ENCODE assay signal across 15 mouse cellular contexts in the genomic region with DNA sequence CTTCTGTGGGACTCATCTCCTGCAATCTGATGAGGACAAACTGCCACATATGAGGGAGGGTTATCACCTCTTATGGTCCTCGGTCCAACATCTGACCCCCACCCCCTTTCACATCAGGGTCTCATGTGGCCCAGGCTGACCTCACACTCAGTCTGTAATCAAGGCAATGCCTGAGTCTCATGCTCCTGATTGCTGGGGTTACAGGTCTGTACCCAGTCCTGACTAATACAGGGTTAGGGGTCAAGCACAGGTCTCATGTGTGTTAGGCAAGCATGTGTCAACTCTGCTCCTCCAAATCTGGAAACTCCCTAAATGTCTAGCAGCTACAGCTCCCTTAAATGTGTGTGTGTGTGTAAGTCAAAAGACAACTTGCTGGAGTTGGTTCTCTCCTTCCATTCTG.
A peak's percentile ranks its signal among the peaks of the same experiment; 100 is the strongest.
DNase-seq lines count a peak whose midpoint lies in the region; ATAC-seq and TF ChIP-seq lines count a peak whose summit lies in the region.
"Had no signal": no experiment of that assay in that cellular context is flagged by ENCODE, and none has a peak within 500 bp of the region (broad histone marks: within the 10 kb centered on the region; RNA-seq: fewer than 3 reads in every experiment).

No protein-coding gene starts in this region.

- no peak for DNase-seq in gastrocnemius, adult 2 months
- DNase-seq in gastrocnemius, adult 8-10 months (ENCODE audit: low spot score in 2 of 2), result no peak
- no peak for DNase-seq in kidney, postnatal 14 days
- peak; percentile 30 for DNase-seq in 3T3-L1 (ENCODE audit: low read depth, low spot score)
- DNase-seq in limb, embryonic 11.5 days (ENCODE audit: low spot score), result no peak
- no peak for DNase-seq in urinary bladder, postnatal 36 days (ENCODE audit: low spot score in 2 of 2)
- DNase-seq in thymus, postnatal 14 days, result no peak
- DNase-seq: gastrocnemius, postnatal 36 days; layer of hippocampus, adult 9-11 months; thymus, adult 2 months had no signal

- WGBS in kidney, embryonic 16.5 days, result 76% methylated on average over 1 of the region's 1 CpGs
- 87% methylated on average over 1 of the region's 1 CpGs for WGBS in limb, embryonic 11.5 days

- no peak overlapping the region for H3K4me2 ChIP-seq in kidney, embryonic 16.5 days (replicated peaks; ENCODE audit: low read depth, low read length)
- H3K4me2 ChIP-seq in limb, embryonic 11.5 days (ENCODE audit: low read depth, severe bottlenecking), result no peak overlapping the region
- H3K4me2 ChIP-seq: hindbrain, embryonic 15.5 days; liver, embryonic 15.5 days had no signal

- TF ChIP-seq CTCF in gastrocnemius, adult 2 months (IDR thresholded peaks at IDR 0.05), result no peak

- H3K36me3 ChIP-seq in kidney, embryonic 16.5 days (ENCODE audit: insufficient read depth, low read length), result no peaks in the 10 kb centered on the region
- no peaks in the 10 kb centered on the region for H3K36me3 ChIP-seq in limb, embryonic 11.5 days (ENCODE audit: control insufficient read depth, insufficient read depth, low read length)
- H3K36me3 ChIP-seq: forebrain, embryonic 10.5 days; hindbrain, embryonic 15.5 days; liver, embryonic 15.5 days had no signal

- 0 out of 2 replicates have a peak overlapping the region, but pooled peaks have one; percentile 13 for H3K27ac ChIP-seq in gastrocnemius, adult 2 months
- H3K27ac ChIP-seq in kidney, embryonic 16.5 days (ENCODE audit: low read length), result 0 out of 2 replicates have a peak overlapping the region, but pooled peaks have one; percentile 5
- H3K27ac ChIP-seq in limb, embryonic 11.5 days (replicated peaks; ENCODE audit: low read depth, low read length), result no peak overlapping the region
- H3K27ac ChIP-seq: forebrain, embryonic 10.5 days; hindbrain, embryonic 15.5 days; liver, embryonic 15.5 days had no signal

- no peaks in the 10 kb centered on the region for H3K27me3 ChIP-seq in kidney, embryonic 16.5 days (ENCODE audit: insufficient read depth, low read length)
- no peaks in the 10 kb centered on the region for H3K27me3 ChIP-seq in limb, embryonic 11.5 days (ENCODE audit: control insufficient read depth, insufficient read depth, low read length)
- H3K27me3 ChIP-seq: hindbrain, embryonic 15.5 days; liver, embryonic 15.5 days had no signal

- no peak overlapping the region for H3K4me3 ChIP-seq in gastrocnemius, adult 2 months
- no peak overlapping the region for H3K4me3 ChIP-seq in kidney, embryonic 16.5 days (ENCODE audit: low read length)
- no peak overlapping the region for H3K4me3 ChIP-seq in limb, embryonic 11.5 days (ENCODE audit: low read depth, low read length)
- H3K4me3 ChIP-seq: forebrain, embryonic 10.5 days; hindbrain, embryonic 15.5 days; liver, embryonic 15.5 days had no signal

- no peak overlapping the region for H3K9ac ChIP-seq in kidney, embryonic 16.5 days (replicated peaks; ENCODE audit: low read length)
- H3K9ac ChIP-seq in limb, embryonic 11.5 days (ENCODE audit: low read length), result no peak overlapping the region
- H3K9ac ChIP-seq: hindbrain, embryonic 15.5 days; liver, embryonic 15.5 days had no signal

- intact Hi-C loops in gastrocnemius, adult 2 months (cut with DNase I), result no loop called here

- no peak for ATAC-seq in kidney, embryonic 16.5 days (ENCODE audit: low FRiP score, low TSS enrichment)
- ATAC-seq in limb, embryonic 11.5 days (ENCODE audit: insufficient number of reproducible peaks, low FRiP score, low TSS enrichment, low read depth), result peak; percentile 45; the same call in 1 of the 2 replicates
- ATAC-seq: activated CD4-positive, CD25-positive, alpha-beta regulatory T cell, adult 4 months had no signal

- no peaks in the 10 kb centered on the region for H3K9me3 ChIP-seq in kidney, embryonic 16.5 days (ENCODE audit: low read length)
- no peaks in the 10 kb centered on the region for H3K9me3 ChIP-seq in limb, embryonic 11.5 days (ENCODE audit: control insufficient read depth, low read length)
- H3K9me3 ChIP-seq: forebrain, embryonic 10.5 days; hindbrain, embryonic 15.5 days; liver, embryonic 15.5 days had no signal

- H3K4me1 ChIP-seq in kidney, embryonic 16.5 days (ENCODE audit: insufficient read depth, low read length), result peaks cover 23% of the 10 kb centered on the region
- peaks cover 3% of the 10 kb centered on the region; the same call in 1 of the 2 replicates for H3K4me1 ChIP-seq in limb, embryonic 11.5 days (ENCODE audit: control insufficient read depth, insufficient read depth, low read length)
